Comparison of ENCODE assay signal across 1 mouse cellular context in genomic region chr5:33335273-33335976, GRCm38 (mm10).
TF ChIP-seq lines count a peak whose summit lies in the region.

Maea (plus strand) TSS chr5:33335509.

TF ChIP-seq in MEL, 35 proteins besides CTCF, POLR2A, EP300 and RAD21 (continued from another document):
- TF ChIP-seq ELF1 (IDR thresholded peaks at IDR 0.05; ENCODE audit: low read depth, low read length) (peak; percentile 95), MYB (IDR thresholded peaks at IDR 0.05; ENCODE audit: low read depth, low read length) (no peak), TBP (IDR thresholded peaks at IDR 0.05; ENCODE audit: low read depth, low read length) (peak; percentile 93), SMC3 (IDR thresholded peaks at IDR 0.05; ENCODE audit: low read depth, low read length) (no peak), ZKSCAN1 (IDR thresholded peaks at IDR 0.05; ENCODE audit: low read depth, low read length) (no peak), KAT2A (conservative IDR thresholded peaks at IDR 0.05; ENCODE audit: low read depth, low read length) (peak; percentile 75), MXI1 (IDR thresholded peaks at IDR 0.05; ENCODE audit: low read depth, low read length) (peak; percentile 71; the same call in 1 of the 2 replicates)
